Mouse (Mus musculus) CD4-positive helper T cell, adult 2 months (primary cell): ENCODE measurements around the gene Tmem95.
A peak's percentile ranks its signal among the peaks of the same experiment; 100 is the strongest.

Experiments used
- DNase-seq: peaks from one replicate; pipeline ENCODE4 v3.0.0-alpha.2; 2012; ENCODE audit warnings: low read depth, missing footprints, low spot score

Gene Tmem95

DNA sequence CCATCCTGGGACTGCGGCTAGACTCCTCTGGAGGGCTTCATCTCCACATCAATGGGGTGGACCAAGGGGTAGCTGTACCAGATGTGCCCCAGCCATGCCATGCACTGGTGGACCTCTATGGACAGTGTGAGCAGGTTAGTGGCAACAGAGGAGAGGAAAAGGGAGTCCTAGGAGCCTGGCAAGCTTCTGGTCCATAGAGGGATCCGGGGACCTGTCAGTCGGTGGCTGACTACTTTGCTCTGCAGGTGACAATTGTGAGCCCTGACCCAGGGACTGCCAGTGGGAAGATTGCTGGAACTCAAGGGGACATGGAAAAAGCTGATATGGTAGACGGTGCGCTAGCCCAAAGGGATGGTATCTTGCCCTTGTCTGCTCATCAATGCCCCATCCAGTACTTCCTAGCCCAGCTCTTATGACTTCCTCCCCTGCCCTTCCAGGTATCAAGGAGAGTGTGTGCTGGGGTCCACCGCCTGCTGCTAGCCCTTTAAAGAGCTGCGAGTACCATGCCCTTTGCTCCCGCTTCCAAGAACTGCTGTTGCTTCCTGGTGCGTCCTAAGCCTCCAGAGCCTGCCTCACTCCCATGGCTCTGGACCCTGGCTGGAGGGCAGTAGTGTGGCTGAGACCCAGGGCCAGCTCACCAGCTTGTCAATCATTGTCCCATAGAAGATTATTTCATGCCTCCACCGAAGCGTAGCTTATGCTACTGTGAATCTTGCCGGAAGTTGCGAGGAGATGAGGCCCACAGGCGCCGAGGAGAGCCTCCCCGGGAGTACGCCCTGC lies 33.2 kb upstream of the Tmem95 start:
- DNase-seq = no peak

DNA sequence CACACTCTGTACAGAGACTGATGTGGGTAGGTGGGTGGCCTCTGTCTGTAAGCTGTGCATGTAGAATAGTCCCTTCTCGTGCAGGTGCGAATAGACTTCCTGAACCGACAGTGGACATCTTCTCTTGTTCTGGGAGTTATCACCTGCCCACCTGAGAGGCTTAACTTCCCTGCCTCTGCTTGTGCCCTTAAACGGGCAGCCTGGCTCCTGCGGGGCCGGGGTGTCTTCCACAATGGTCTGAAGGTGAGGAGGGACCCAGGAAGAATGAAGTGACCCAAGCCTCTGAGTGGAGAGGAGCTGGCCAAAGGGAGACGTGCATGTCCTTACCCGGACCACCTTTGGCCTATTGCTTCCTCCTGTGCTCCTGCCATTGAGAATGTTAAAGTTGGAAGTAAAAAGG lies 32.4 kb upstream of the Tmem95 start:
- DNase-seq = no peak

DNA sequence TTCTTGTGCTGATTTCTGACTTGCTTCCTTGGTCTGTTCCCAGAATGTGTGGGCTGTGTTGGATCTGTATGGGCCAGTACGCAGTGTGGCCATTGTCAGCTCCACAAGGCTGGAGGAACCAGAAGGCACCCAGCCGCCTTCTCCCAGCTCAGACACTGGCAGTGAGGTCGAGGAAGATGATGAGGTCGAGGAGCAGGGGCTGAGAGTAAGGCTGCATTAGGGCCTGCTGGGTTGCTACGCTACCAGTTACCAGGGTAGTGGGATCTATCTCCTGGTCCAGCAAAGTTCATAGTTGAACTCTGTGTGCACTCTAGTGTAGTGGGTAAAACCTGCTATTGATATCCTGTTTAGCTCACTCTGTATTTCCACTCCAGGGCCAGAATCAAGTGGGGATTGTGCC lies 31.4 kb upstream of the Tmem95 start:
- DNase-seq = no peak

DNA sequence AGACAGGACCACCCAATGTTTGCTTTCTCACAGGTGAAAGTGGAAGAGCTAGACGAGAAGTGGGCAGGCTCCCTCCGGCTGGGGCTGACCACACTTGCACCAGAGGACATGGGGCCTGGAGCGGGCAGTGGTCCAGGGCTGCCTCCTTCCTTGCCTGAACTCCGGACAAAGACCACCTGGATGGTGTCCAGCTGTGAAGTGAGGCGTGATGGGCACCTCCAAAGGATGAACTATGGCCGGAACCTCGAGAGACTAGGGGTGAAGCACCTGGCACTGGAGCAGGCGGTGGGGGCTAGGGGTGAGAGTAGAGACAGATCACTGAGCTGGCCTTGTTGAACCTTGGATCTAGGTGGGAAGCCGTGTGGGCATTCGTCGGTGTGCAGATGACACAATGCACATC lies 30.8 kb upstream of the Tmem95 start:
- DNase-seq = no peak

DNA sequence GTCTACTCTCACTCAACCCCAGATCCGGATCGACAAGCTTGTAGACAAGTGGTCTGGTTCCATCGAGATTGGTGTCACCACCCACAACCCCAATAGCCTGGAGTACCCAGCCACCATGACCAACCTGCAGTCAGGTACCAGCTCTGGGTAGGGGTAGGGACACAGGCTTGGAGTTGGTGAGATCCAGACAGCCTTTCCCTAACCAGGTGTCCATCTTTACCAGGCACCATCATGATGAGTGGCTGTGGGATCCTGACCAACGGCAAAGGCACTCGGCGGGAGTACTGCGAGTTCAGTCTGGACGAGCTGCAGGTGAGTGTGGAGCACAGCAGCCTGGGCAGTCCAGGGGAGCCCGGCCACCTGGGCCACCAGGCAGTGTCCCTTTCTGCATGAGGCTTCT lies 26.5 kb upstream of the Tmem95 start:
- no peak for DNase-seq

DNA sequence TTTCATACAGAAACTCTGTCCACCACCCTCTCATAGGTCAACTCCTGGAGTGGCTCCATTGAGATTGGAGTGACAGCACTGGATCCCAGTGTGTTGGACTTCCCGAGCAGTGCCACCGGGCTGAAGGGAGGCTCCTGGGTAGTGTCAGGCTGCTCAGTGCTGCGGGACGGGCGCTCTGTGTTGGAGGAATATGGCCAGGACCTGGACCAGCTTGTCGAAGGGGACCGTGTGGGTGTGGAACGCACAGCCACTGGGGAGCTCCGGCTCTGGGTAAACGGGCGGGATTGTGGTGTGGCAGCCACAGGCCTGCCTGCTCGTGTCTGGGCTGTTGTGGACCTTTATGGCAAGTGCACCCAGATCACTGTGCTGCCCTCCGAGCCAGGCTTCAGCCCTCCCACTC lies 25.2 kb upstream of the Tmem95 start:
- DNase-seq = no peak

DNA sequence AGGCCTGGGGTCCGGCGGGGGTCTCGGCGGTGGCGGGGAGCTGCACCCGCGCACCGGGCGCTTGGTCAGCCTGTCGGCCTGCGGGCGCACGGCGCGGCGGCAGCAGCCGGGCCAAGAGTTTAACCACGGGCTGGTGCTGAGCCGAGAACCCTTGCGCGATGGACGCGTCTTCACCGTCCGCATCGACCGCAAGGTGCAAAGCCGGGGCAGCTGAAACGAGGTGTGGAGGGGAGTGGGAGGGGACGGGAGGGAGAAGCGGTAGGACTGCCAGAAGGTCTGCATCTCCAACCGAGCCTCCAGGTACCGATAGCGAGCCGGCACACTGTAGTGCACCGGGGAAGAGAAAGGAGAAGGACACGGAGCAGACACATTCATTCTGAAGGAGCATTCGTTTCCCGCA lies 24.2 kb upstream of the Tmem95 start:
- DNase-seq = no peak

DNA sequence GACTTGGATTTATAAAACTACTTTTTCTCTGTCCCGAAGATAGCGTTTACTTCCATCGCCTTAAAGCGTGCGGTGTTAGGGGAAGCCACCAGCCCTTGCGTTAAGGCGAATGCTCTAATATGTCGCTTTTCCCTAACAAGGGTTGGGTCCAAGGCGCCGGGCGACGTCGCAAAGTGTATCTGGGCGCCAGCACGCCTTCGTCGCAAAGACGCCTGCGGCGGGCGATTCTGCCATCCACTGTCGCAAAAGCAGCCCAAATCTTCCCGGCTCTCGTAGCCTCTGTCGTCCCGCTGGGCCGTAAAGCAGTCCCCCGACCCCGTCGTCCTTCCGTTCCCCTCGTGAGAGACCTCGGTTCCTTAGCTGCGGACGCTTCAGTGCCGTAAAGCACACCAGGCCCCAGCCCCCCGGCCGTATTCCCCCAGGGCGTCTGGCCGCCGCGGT lies 23.6 kb upstream of the Tmem95 start:
- peak; percentile 96 for DNase-seq

DNA sequence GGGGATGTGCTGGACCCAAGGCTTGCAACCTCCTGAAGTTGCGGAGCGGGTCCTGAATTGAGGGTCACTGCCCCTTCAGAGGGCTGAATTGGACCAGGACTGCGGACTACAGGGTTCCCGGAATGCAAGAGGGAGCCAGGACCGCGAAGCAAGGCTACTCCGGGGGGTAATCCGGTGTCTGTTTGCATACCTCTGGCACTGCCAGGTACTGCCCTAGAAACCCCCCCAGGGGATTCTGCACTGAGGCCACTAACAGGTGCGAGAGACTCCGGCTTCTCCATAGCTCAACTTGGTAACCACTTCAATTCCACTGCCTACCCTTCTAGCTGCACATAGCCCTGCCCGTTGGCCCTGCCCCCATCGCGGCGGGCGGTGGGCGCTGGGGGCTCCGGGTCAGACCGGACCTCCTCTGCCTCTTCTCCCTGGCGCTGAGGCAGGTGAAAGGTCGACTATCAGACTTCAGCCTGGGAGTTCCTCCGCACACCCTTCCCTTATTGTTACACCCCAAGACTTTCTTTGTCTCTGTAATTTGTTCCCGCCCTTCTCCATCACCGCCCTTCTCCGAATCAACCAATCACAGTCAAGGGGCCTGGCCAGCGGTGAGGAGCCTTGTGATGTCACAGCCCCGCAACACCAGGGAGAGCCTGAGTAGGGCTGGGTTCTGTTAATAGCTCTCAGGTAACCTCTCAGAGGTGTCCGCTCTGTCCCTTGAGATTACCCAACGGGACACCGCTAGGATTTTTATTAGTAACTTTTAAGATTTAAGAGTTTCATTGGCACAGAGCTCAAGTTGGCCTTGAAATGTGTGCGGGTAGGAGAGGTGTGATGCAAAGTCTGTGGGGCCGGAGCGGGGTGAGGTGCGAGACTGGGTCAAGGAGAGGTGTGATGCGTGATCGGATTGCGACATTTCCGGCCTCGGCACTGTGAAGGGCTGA lies 22.9 kb upstream of the Tmem95 start, which contains the start of the genes 2810408A11Rik and Neurl4:
TSS of gene 2810408A11Rik (minus strand) at position 517 of the 935 bp plus-strand sequence.
TSS of gene Neurl4 (plus strand) at position 602 of the 935 bp plus-strand sequence.
- DNase-seq = peak; percentile 95

DNA sequence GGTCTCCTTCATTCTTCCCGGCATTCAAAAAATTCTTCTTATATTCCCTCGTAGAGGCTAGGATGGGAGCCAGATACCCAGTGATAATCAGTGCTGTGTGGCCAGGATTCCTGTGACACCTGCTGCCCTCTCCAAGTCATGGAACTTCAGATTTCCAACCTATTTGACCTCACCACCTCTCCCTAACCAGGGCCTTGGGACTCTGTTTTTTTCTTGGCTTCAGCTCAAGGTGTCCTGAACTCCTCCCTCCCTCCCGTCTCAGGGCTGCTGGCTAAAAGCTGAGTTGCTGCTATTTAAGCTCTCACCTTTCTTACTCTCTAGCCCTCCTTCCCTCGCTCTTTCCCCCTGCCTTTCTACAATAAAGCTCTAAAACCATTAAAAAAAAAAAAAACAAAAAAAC lies 22.1 kb upstream of the Tmem95 start:
- DNase-seq = no peak

DNA sequence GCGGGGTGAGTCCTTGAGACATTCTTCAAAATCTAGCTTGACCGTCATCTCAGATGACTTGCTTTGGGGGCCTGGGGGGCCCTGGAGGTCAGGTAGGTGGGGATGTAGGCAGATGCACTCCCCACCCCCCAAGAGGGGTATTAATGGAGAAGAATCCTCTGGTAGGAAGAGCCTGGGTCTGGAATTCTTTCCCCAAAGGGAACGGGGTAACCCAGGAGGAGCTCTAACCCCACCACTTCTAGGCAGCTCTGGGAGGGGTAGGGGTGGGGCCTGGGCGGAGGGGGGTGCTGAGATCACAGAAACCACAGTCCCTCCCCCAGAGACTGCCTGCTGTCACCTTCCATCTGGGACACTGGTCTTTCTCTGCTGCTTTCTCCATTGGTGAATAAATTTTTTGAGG lies 17.5 kb upstream of the Tmem95 start, which contains the start of gene Acap1:
TSS of gene Acap1 (minus strand) at position 249 of the 400 bp plus-strand sequence.
- peak; percentile 83 for DNase-seq

DNA sequence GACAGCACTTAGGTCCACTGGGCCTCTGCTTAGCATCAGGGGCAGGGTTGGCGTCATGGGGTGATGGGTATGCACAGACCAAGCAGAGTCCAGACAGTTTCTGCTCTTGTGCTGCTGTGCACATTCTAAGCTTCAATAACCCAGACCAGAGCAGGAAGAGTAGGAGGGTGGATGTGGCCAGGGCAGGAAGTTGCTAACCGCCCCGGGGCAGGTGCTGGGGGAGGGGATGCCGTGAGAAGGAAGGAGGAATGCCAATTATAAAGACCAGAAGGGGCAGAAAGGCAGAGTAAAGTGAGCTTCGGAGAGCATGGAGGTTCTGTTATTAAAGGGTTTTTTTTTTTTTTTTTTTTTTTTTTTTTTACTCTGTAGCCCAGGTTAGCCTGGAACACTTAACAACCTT lies 16.9 kb upstream of the Tmem95 start:
- DNase-seq = peak; percentile 90

DNA sequence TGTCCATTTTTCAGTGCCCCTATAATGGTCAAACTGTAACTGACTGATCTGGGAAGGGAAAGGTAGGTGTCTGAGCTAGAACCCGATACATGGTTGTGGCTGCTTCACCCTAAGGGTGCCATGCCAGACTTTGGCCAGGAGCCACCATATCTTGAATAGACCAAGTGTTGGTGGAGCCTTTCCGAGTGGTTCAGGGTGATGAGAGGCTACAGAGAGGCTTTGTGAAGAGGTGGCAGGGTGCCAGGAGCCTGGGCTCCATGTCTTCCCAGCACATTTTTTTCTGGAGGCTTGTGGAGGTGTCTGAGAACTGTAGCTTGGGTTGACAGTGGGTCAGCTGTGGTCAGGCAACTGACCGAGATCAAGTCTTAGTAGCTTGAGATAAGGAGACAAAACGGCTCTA lies 13.7 kb upstream of the Tmem95 start:
- no peak for DNase-seq

DNA sequence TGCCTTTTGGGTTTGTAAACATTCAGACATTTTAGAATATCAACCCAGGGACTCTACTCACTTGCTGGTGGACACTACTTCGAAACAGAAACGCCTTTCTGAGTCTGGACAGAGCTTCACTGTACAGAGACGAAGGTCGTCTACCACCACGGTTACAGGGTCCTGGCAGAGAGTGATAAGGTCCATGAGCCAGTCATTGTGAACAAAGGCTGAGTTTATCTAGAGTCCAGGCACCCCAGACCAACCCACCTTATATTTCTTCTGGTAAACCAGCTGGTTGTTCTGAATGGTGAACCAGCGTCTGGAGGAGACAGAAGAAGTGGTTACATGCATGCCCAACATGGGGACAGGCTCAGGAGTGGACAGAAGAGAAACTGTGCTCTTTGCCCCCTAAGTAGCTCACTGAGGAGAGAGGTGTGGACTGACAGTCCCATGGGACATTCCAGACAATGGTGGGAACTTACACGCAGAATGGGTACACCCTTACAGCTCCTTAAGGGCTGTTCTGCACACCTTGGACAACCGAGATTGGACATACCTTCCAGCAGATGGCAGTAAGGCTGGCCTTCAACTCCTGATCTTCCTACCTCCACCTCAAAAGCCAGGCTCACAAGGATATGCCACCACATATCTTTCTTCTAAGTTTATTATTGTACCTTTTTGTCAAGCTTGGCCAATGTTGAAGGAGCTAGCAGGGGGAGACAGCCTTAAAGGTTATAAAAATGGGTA lies 9.3 kb upstream of the Tmem95 start:
- no peak for DNase-seq

DNA sequence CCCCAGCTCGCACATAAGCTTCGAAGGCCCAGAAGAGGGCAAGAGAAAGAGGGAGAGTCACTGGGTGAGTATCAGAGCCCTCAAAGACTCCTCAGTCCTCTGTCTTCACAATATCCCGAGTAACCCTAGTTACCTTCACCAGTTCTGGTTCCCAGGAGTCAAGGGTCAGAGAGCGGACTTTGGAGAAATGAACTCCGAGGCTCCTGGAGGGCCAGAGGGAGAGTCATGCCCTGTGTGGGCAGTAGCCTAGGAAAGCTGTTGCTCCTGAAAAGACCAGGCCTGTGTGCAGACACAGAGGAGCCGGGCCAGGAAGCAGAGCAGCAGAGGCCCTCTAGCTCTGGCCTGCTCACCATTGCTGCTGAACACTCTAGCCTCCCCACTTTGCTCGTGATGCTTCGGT lies 6.8 kb upstream of the Tmem95 start:
- no peak for DNase-seq

DNA sequence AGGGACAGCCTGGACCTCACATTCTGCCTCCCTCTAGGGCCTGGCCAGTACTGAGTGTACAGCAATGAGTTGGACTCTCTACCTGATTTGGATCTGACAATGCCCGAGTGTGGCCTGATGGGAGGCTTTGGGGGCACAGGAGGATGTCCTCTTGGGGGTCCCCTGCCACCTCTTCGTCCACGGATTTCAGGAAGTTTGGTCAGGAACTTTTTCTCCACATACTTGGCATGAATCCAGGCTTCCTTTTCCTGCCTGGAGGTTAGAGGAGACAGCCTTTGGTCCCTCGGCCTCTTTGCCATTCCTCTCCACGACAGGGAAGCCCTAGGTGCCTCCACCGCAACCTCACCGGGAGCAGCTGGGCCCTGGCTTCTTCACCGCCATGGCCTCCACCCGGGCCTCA lies 6.4 kb upstream of the Tmem95 start:
- no peak for DNase-seq

DNA sequence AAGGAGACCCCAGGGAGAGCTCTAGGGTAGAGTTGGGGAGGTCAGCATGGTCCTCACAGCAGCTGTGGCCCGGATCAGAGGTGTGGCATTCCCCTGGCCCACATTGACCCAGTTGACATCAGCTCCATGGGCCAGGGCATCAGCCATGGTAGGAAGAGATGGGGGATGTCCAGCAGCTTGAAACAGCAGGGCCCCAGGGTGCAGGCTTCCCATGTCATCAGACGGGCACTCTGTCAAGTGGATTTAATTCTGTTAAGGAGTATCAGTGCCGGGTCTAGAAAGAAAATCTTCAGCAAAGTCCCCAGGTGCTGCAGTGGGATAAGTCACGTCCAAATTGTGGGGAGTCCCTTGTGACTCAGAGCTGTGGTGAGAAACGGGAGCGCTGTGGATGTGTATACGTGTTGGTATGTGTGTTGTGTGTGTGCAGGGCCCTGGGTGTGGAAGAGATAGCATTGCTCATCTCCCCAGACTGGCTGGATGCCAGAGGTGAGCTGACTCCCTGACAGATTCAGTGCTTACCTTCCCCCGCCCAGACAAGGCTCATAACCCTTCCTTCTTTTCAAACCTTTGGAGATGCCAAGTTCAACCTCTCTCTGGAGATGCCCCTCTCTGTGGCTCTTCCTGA lies 5.8 kb upstream of the Tmem95 start:
- DNase-seq = no peak

DNA sequence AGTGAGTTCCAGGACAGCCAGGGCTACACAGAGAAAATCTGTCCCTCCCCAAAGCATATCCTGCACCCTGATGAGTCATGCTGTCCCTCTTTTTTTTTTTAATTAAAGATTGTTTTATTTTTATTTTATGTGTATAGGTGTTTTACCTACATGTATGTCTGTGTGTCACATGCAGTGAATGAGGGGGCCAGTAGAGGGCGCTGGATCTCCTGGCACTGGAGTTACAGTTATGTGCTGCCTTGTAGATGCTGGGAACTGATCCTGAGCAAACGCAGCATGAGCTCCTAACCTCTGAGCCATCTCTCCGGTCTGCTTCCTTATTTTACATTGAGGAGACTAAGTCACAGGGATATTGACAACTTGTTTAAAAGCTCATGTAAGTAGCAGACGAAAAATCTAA lies 5.2 kb upstream of the Tmem95 start:
- DNase-seq = peak; percentile 65

DNA sequence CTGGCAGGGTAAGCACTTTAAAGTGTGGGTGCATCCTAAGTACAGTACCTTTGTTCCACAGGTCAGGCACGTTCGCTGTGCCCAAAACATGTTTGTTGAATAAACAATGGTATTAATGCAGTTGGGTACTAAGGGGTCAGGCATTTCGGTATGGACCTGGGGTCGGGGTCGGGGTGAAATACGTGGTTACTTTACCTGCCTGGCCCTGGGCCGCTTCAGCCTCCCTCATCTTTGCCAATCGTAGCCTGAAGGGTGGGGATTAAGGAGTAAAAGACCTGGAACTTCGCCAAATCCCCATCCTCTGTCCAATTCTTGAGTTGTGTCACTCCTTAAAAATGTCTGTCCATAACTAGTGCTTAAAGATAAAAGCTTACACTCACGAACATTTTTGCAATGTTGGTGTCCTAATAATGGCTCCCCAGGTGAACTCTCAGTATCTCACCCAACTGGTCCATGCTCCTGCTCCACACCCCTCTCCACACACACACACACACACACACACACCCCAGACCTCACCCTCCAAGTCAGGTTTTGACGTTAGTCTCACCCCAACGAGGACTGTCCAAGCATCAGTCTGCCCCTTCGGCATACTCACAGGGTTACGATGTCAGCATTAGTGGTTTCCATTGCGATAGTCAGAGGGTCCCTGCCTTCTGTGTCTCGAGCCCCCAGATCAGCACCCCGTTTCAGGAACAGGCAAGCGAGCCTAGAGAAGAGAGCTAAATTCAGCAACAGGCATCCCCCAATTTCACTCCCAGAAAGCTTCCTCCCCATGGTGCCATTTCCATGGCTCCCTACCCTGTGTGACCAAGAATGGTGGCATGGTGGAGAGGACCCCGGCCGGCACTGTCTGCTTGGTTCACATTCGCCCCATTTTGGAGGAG lies 4.2 kb upstream of the Tmem95 start:
- DNase-seq = no peak

DNA sequence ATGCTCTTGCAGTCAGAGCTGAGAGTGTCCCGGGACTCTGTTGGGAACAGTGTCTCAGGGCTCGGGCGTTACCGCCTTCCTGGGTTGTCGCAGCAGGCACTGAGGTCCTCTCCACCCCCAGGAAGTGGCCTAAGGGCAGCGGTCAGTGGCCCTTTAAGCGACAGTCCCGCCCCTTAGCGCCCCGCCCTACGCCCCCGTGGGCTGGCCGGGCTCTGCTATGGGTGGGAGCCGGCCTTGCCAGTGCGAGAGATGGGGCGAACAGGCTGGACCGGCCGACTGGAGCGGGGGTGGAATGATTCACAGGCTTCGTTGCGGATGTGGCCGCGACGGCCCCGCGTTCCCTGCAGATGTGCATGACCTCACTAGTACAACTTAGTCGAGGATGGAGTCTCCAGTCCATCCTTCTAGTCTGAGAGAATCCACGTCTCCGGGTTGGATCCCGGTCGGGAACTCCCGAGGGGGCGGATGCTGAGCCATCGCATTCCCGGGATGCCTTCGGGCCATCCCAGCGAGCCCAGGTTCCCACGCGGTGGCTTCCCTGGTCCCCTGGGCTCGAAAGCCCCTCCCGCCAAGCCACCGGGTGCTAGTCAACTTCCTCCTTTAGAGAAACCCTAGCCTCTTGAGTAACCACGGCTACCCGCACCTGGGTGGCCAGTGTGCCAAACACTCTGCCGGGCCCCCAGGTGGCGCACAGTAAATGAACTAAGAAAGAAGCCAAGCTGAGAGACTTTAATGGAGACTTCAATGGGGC lies 3.2 kb upstream of the Tmem95 start, which contains the start of gene Kctd11:
TSS of gene Kctd11 (minus strand) at position 554 of the 751 bp plus-strand sequence.
- DNase-seq = peak; percentile 79
